Mouse (Mus musculus) inflammation-experienced regulatory T-cells, adult 6 months (primary cell): ENCODE measurements around the gene Fam129b. TPM values are rescaled to one million over a fixed set of nuclear protein-coding genes. Genes with fewer than 3 reads are reported as not detected.
A peak's percentile ranks its signal among the peaks of the same experiment; 100 is the strongest.

Source experiments
- ATAC-seq: one replicate; pipeline ENCODE4 v1.8.0; 2017
- polyA plus RNA-seq, 3 experiments: library from polyadenylated mRNA; unstranded; fragments of 100-300 nt; shearing (Covaris generic); gene quantifications; one replicate each; pipeline ENCODE4 v1.2.1; 2017

Fam129b gene
- polyA plus RNA-seq, 3 experiments from 2014 or later = 0.15 to 3.2 (median 0.90) TPM

GRCm38 (mm10) chr2:32966184-32966688, 90.3 kb downstream of the Fam129b start:
- no peak for ATAC-seq

DNA sequence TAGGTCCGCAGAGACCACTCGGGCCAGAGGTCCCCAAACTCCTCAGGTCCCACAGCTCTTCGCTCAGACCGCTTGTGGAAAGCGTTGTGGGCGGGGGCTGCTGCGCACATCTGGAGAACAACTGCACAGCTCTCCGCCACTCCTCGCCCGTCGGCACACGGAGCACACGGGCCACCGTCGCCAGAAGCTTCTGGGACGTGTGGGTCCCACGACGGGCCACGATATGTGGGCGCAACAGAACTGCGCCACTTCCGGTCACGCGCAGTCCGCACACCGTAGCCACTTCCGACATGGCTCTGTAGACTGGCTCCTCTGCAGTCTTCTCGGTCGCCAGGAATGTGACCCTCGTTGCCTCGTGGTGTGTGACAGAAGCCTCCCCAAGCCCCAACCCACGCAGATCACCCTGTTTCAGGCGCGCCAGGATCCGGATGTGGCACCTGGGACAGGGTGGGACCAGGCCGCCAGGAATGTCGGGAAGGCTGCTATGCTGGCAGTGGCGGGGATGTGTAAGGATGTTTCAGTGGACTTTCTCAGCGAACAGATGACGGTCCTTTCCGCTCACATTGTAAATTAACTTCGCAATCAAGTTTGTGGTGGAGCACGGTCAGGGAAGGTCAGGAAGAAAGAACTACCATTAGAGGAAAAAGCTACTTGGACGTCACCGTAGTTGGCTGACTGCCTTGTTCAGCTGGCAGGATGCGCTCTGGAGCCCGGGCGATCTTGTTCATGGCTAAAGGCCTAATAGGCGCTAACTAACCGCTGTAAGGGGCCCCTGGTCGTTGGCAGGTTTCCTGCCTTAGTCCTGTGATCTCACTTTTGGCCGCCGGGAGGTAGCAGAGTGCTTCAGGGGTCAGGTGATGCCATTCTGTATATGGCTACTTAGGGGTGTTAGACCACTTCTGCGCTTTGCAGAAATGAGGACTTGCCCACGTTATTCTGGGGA, 91.0 kb downstream of the Fam129b start:
- ATAC-seq = peak; percentile 69

DNA sequence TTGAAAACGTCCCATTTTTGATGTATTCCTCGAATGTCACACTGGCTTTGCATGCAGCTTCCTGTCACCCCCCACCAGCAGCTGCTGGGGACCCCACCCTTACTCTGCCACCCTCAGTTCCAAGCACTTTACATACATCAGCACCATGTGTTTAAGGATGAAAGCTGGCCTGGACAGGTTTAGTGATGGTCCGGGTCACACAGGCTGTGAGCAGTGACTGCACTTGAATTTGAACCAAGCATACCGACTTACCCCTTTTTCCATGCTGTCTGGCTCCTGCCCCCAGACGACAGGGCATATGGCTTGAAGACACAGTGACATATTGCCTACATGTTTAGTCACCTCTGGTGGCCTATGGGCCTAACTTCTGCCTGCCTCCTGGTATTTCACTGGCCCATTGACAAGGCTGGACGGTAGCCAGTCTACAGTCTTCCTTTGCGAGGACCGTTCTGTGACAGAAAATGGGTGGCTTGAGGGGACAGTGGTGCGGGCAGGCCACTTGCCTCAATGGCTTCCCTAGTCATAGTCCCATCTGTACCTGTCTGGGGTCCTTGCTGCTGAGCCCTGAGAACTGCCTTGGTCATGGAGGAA, 92.2 kb downstream of the Fam129b start:
- ATAC-seq = no peak

DNA sequence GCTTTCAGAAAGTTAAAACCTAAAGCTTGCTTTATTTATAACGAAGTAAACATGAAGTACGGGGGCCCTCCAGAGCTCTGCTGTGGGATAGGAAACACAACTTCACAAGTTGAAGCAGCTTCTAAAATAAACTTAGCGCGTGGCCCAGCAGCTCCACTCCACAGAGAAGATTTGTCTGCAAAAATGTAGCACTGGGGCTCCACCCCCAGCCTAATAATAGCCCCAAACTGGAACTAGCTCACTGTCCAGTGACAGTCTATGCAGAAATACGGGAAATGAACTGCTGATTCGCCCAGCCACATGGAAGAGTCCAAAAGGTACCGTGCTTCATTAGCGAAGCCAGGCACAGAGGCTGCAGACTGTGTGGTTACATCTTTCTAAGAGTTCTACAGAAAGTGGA, 93.4 kb downstream of the Fam129b start:
- no peak for ATAC-seq

DNA sequence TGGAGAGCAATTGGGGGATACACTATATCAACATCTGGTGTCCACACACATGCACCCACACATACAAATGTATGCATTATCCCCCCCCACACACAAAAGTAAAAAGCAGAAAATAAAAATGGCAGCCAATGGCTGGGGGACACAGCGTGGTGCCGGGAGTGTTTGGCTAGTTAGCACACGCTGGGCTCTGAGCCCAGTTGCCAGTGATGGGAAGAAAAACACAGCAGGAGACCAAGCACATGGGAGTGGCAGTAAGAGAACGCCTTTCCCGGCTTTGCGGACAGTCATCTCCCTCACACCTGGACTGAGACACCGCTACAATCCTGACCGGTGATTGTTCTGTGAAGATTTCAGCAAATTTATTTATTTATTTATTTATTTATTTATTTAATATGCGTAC, 95.3 kb downstream of the Fam129b start:
- no peak for ATAC-seq

DNA sequence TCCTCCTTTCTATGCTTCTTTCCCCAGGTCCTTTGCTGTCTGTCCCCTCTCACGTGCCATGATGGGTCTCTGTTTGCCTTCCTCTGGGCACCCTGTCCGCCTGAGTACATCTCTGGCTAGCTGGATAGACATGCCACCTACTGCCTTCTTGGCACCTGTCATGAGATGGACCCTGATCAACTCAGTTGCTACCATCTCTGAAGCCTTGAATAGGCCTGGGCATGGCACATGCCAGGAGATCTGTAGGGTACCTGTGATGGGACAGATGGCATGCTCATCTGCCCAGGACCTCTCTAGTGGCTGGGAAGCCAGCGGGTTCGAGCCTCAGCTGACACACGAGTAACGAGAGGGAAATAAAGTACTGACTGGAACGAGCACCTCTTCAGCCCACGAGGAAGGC, 98.3 kb downstream of the Fam129b start:
- ATAC-seq = no peak

Other genes starting within 250 kb of the Fam129b start
- gene Eng, start 229.5 kb upstream of the Fam129b start, polyA plus RNA-seq = not detected
- 1 to 10 TPM; 3.2 to 7.2 (median 5.8) TPM for gene Fpgs, start 172.0 kb upstream of the Fam129b start, polyA plus RNA-seq
- 10 to 100 TPM; 21.2 to 31.2 (median 30.4) TPM for gene Cdk9, start 163.0 kb upstream of the Fam129b start, polyA plus RNA-seq
- gene Sh2d3c, start 155.1 kb upstream of the Fam129b start, polyA plus RNA-seq = 10 to 100 TPM; 56.2 to 83.0 (median 61.4) TPM
- 1 to 10 TPM in 2 of 3 experiments, not detected in 1; 1.2 to 1.3 TPM for gene 6330409D20Rik, start 135.1 kb upstream of the Fam129b start, polyA plus RNA-seq
- gene Tor2a, start 118.9 kb upstream of the Fam129b start, polyA plus RNA-seq = 10 to 100 TPM; 56.4 to 69.0 (median 67.4) TPM
- gene Ttc16, start 100.5 kb upstream of the Fam129b start, polyA plus RNA-seq = 1 to 10 TPM in 1 of 3 experiments, under 1 TPM in 2; 0.55 to 1.8 (median 0.95) TPM
- 1 to 10 TPM; 6.5 to 9.3 (median 8.1) TPM for gene Ptrh1, start 100.3 kb upstream of the Fam129b start, polyA plus RNA-seq
- 1 to 10 TPM in 1 of 3 experiments, under 1 TPM in 1, not detected in 1; 0.53 to 1.3 TPM for gene Cfap157, start 91.7 kb upstream of the Fam129b start, polyA plus RNA-seq
- gene Stxbp1, start 28.9 kb upstream of the Fam129b start, polyA plus RNA-seq = 1 to 10 TPM; 2.3 to 6.1 (median 5.0) TPM
- 100 to 1,000 TPM in 1 of 3 experiments, 10 to 100 TPM in 2; 18.9 to 858 (median 48.2) TPM for gene Rpl12, start 85.4 kb downstream of the Fam129b start, polyA plus RNA-seq
- gene Lrsam1, start 85.5 kb downstream of the Fam129b start, polyA plus RNA-seq = 1 to 10 TPM; 4.2 to 7.3 (median 7.3) TPM
- gene Slc2a8, start 106.0 kb downstream of the Fam129b start, polyA plus RNA-seq = 1 to 10 TPM; 2.0 to 5.0 (median 2.5) TPM